Mouse (Mus musculus) limb, embryonic 11.5 days (tissue): ENCODE results near the gene Diras1. TPM values are rescaled to one million over a fixed set of nuclear protein-coding genes. Genes with fewer than 3 reads are reported as not detected.
A peak's percentile ranks its signal among the peaks of the same experiment; 100 is the strongest.

Experiments
- ATAC-seq: fragments of 200-750 bp; cut with Nextera tagmentation; 2 replicates; pipeline ENCODE4 v1.8.0; 2017; ENCODE audit warnings: low read depth; ENCODE audit not compliant: insufficient number of reproducible peaks, low FRiP score, low TSS enrichment
- DNase-seq: peaks from one replicate; pipeline ENCODE4 v3.0.0-alpha.2; 2015; ENCODE audit warnings: low spot score
- H3K27ac ChIP-seq: fragments of 300-500 bp; sonication (generic); replicated peaks from 2 replicates; pipeline ENCODE4 v1.5.1; 2014; ENCODE audit warnings: low read depth, mild to moderate bottlenecking, low read length
- H3K27me3 ChIP-seq: fragments of 300-500 bp; sonication (generic); 2 replicates; pipeline ENCODE4 v1.6.1; 2014; ENCODE audit warnings: mild to moderate bottlenecking, low read length, mixed read lengths; ENCODE audit not compliant: control insufficient read depth, insufficient read depth
- H3K36me3 ChIP-seq: fragments of 300-500 bp; sonication (generic); 2 replicates; pipeline ENCODE4 v1.6.1; 2014; ENCODE audit warnings: mild to moderate bottlenecking, low read length, moderate library complexity, mixed read lengths; ENCODE audit not compliant: control insufficient read depth, insufficient read depth
- H3K4me1 ChIP-seq: fragments of 300-500 bp; sonication (generic); 2 replicates; pipeline ENCODE4 v1.6.1; 2014; ENCODE audit warnings: low read length, mixed read lengths; ENCODE audit not compliant: control insufficient read depth, insufficient read depth
- H3K4me2 ChIP-seq: fragments of 300-500 bp; sonication (generic); 2 replicates; pipeline ENCODE4 v1.6.1; 2014; ENCODE audit warnings: low read depth, mild to moderate bottlenecking, moderate library complexity; ENCODE audit not compliant: severe bottlenecking
- H3K4me3 ChIP-seq: fragments of 300-500 bp; sonication (generic); 2 replicates; pipeline ENCODE4 v1.5.1; 2014; ENCODE audit warnings: low read depth, low read length
- H3K9ac ChIP-seq: fragments of 300-500 bp; sonication (generic); 2 replicates; pipeline ENCODE4 v1.6.1; 2014; ENCODE audit warnings: mild to moderate bottlenecking, low read length
- H3K9me3 ChIP-seq: fragments of 300-500 bp; sonication (generic); 2 replicates; pipeline ENCODE4 v1.6.1; 2016; ENCODE audit warnings: low read length; ENCODE audit not compliant: control insufficient read depth
- WGBS: fragments of 180-500 bp; shearing (Covaris S2); extraction: QIAGEN DNeasy Blood & Tissue Kit; methylation state at CpG from one replicate; pipeline ENCODE4 v1.1.7; 2014; 5-methylcytosine and 5-hydroxymethylcytosine counted together
- polyA plus RNA-seq: library from polyadenylated mRNA; unstranded; fragments of >200 nt; fragmentation: Nextera tagmentation; extraction: Ambion mirVana; gene quantifications from 2 replicates; pipeline ENCODE4 v1.2.1, GENCODE M21; 2014

Diras1 gene
- polyA plus RNA-seq, 1 experiment from 2014 or later, result 0.07 TPM

DNA sequence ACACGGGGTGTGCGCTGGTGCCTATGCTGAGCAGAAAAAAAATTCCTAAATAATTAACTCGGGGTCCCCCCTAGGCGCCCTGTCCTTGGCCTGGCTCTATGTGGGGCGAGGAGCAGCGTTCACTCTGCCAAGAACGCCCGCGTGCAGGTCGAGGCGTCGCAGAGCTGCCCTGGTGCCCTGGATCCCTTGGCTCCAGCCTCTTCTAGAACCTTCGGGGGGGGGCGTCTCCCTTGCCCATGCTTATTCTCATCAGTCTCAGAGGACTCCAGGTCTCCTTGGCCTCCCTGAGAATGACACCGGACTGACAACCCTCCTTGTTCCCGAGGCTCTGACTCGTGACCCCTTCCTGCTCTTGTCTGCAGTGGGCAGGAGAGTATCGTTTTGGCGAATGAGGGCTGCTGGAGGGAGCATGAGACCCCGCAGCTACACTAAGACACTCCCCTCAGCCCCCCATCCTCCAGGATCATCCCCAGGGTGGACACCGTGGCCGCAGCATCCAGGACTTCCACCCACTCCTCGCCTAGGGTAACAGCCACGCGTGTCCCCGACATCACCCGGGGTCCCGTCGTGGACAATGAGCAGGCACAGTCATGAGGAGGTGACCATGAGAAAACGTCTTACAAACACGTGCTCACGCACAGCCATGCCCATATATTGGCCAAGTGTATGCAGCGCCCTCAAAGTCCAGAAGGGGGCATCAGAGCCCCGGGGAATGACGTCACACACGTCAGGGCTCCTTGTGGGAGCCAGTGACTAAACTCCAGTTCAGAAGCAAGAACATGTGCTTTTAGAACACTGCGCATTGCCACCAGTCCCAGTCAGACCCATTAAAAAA is 25.9 kb downstream of the Diras1 start:
- H3K4me2 ChIP-seq, result no peak overlapping the region
- 0 out of 2 replicates have a peak, but pooled peaks cover 6% of the 10 kb centered on the region for H3K4me1 ChIP-seq
- 0 out of 2 replicates have a peak, but pooled peaks cover 7% of the 10 kb centered on the region for H3K27me3 ChIP-seq
- no peaks in the 10 kb centered on the region for H3K9me3 ChIP-seq
- peak; percentile 56; the same call in 1 of the 2 replicates for ATAC-seq
- DNase-seq, result peak; percentile 92
- H3K4me3 ChIP-seq, result no peak overlapping the region
- H3K27ac ChIP-seq, result no peak overlapping the region
- 34% methylated on average over 37 of the region's 37 CpGs for WGBS
- H3K36me3 ChIP-seq, result no peaks in the 10 kb centered on the region
- no peak overlapping the region for H3K9ac ChIP-seq

DNA sequence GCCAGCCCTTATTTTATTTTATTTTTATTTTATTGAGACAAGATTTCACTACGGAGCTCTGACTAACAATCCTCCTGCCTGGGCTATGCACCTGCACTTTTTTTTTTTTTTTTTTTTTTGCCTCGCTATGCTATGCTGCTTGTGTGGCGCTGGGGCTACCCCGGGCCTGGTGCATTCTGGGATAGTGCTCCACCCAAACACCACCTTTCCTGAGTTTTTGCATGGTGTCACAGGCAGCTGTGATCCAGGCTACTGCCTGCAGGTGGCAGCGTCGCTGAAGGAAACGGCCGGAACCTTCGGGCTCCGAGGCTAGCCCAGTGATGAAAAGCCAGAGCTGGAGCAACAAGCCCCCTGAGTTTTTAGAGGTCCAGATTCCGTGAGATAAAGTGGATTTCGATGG is 26.7 kb downstream of the Diras1 start:
- Histone ChIP-seq H3K27me3 (0 out of 2 replicates have a peak, but pooled peaks cover 7% of the 10 kb centered on the region), H3K27ac (no peak overlapping the region), H3K4me1 (0 out of 2 replicates have a peak, but pooled peaks cover 6% of the 10 kb centered on the region), H3K9me3 (no peaks in the 10 kb centered on the region), H3K4me3 (no peak overlapping the region), H3K9ac (no peak overlapping the region), H3K4me2 (no peak overlapping the region), H3K36me3 (no peaks in the 10 kb centered on the region)
- 15% methylated on average over 12 of the region's 12 CpGs for WGBS
- ATAC-seq (peak; percentile 16; the same call in 1 of the 2 replicates), DNase-seq (peak; percentile 74)

DNA sequence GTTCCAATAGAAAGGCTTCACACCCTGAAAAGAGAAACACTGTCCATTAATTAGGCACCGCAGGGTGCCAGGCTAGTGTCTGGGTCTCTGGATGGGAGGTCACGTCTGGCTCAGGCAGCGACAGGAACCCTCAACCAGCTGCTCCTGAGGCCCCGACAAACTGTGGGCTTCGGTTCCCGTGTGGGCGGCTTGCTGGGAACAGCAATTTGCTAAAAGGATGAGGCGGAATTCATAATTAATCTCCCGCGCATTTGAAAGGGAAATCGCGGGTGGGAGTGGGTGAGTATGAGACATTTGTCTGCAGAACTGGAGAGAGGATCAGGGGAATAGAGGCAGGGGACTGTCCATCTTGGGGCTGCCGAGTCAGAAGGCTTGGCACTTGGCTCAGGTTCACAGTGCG is 27.4 kb downstream of the Diras1 start:
- 0 out of 2 replicates have a peak, but pooled peaks cover 7% of the 10 kb centered on the region for H3K27me3 ChIP-seq
- 0 out of 2 replicates have a peak, but pooled peaks cover 6% of the 10 kb centered on the region for H3K4me1 ChIP-seq

DNA sequence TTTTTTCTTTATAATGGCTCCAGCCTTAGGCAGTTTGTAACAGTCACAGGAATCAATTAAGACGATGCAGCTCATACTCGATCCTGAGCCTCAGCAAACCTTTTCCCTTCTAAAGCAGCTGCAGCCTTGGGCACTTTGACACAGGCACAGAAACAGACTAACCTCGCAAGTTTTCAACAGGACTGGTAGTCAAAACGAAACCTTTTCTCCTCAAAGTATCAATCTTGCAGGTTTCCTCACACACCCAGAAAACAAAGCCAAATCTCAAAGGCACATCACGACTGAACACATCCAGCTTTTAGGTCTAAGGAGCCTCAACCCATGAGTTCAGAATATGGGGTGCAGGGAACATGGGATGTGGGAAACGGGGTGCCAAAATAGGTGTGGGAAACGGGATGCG is 28.1 kb downstream of the Diras1 start:
- H3K36me3 ChIP-seq, result no peaks in the 10 kb centered on the region
- ATAC-seq, result no peak
- H3K4me2 ChIP-seq, result no peak overlapping the region
- no peak overlapping the region for H3K27ac ChIP-seq
- 0 out of 2 replicates have a peak, but pooled peaks cover 6% of the 10 kb centered on the region for H3K4me1 ChIP-seq
- H3K9me3 ChIP-seq, result no peaks in the 10 kb centered on the region
- H3K4me3 ChIP-seq, result no peak overlapping the region
- 83% methylated on average over 8 of the region's 8 CpGs for WGBS
- no peak overlapping the region for H3K9ac ChIP-seq
- 0 out of 2 replicates have a peak, but pooled peaks cover 7% of the 10 kb centered on the region for H3K27me3 ChIP-seq
- DNase-seq, result no peak

More for the DNA sequence above, 27.4 kb downstream of the Diras1 start:
- Histone ChIP-seq H3K36me3 (no peaks in the 10 kb centered on the region), H3K4me3 (no peak overlapping the region), H3K9me3 (no peaks in the 10 kb centered on the region), H3K4me2 (no peak overlapping the region), H3K9ac (no peak overlapping the region), H3K27ac (no peak overlapping the region)
- no peak for ATAC-seq
- no peak for DNase-seq
- WGBS, result 48% methylated on average over 14 of the region's 14 CpGs

DNA sequence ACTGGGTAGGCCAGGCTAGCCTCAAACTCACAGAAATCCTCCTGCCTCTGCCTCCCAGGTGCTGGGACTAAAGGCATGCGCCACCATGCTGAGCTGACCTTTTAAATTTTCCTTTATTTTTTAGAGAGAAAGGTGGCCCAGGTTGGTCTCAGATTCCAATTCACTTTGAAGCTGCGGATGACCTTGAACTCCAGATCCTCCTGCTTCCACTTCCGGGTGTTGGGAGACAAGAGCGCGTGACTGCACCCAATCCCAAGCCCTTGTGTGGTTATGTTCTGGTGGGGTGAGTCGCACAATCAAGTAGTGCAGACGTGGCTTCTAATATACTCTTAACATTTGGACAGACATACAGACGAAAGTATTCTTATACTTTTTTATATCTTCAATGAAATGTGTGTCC is 29.0 kb downstream of the Diras1 start:
- Histone ChIP-seq H3K4me2 (no peak overlapping the region), H3K4me3 (no peak overlapping the region), H3K9me3 (no peaks in the 10 kb centered on the region), H3K36me3 (no peaks in the 10 kb centered on the region), H3K27ac (no peak overlapping the region), H3K9ac (no peak overlapping the region), H3K4me1 (0 out of 2 replicates have a peak, but pooled peaks cover 6% of the 10 kb centered on the region), H3K27me3 (0 out of 2 replicates have a peak, but pooled peaks cover 7% of the 10 kb centered on the region)
- DNase-seq (no peak), ATAC-seq (no peak)
- WGBS, result 90% methylated on average over 8 of the region's 8 CpGs

DNA sequence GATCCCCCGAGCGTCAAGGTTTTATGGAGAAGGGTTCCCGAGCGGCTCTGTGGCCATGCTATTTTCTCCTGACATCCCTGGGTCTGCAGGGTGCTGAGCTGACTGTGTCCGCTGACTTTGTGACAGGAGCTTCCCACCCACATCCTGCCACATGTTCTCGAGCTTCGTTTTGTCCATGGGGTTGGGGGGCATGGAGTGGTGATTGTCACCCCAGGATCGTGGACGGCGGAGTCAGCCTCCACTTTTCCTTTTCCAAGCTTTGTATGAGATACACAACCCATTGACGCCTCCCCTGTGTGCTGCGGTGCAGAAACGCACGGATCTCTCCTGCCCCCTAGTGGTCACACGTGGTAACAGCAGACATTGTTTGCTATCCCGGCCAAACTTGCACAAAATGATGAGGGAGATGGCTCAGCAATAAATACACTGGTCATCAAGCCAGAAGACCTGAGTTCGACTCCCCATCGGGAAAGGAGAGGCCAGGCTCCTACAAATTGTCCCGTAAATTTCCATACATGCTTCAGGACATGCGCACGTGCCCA is 30.3 kb downstream of the Diras1 start:
- H3K4me1 ChIP-seq, result 0 out of 2 replicates have a peak, but pooled peaks cover 6% of the 10 kb centered on the region
- H3K4me2 ChIP-seq, result no peak overlapping the region
- H3K4me3 ChIP-seq, result no peak overlapping the region
- ATAC-seq (0 out of 2 replicates have a peak, but pooled peaks have one; percentile 33), DNase-seq (peak; percentile 86)
- H3K36me3 ChIP-seq, result no peaks in the 10 kb centered on the region
- H3K9ac ChIP-seq, result no peak overlapping the region
- 12% methylated on average over 21 of the region's 21 CpGs for WGBS
- no peak overlapping the region for H3K27ac ChIP-seq
- H3K27me3 ChIP-seq, result 0 out of 2 replicates have a peak, but pooled peaks cover 7% of the 10 kb centered on the region
- H3K9me3 ChIP-seq, result no peaks in the 10 kb centered on the region

DNA sequence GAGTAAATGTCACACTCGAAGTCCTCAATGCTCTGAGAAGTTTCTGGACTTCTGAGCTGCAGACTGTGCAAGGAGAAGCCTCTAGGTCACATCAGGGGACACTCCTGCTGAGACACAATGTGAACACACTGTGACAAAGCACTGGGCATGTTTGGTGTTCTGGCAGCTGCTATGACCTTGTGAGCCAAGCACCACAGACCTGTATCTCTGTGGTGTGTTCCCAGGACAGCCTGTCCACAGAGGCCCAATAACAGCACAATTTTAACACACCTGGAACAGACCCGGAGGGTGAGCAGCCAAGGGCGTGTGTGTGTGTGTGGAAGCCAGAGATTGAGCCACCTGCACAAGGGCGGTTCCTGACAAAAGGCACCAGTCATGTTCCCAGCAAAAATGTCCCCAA is 30.8 kb downstream of the Diras1 start:
- no peaks in the 10 kb centered on the region for H3K9me3 ChIP-seq
- no peak overlapping the region for H3K4me2 ChIP-seq
- 0 out of 2 replicates have a peak, but pooled peaks cover 4% of the 10 kb centered on the region for H3K4me1 ChIP-seq
- ATAC-seq (no peak), DNase-seq (no peak)
- 67% methylated on average over 4 of the region's 4 CpGs for WGBS
- H3K9ac ChIP-seq, result no peak overlapping the region
- H3K36me3 ChIP-seq, result no peaks in the 10 kb centered on the region
- no peak overlapping the region for H3K27ac ChIP-seq
- 0 out of 2 replicates have a peak, but pooled peaks cover 7% of the 10 kb centered on the region for H3K27me3 ChIP-seq
- H3K4me3 ChIP-seq, result no peak overlapping the region

DNA sequence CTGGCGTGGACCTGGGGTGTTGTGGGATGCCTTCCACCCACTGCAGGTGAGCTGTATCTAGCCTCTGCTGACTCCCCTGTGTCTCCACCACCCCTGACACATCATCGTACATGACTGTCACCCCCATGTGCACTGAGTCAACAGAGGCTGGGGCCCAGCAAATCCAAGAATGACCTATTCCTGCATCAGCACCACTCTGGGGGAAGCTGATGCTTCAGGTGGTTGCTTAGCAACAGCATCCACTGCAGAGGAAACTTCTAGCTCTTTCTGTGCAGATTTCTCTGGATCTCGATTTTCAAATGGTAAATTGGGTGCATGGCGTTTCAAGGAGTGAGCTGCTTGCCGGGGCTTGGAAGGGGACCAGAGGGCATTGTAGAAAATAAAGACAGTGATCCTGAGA is 32.2 kb downstream of the Diras1 start:
- H3K4me3 ChIP-seq, result no peak overlapping the region
- no peak for DNase-seq
- H3K27ac ChIP-seq, result no peak overlapping the region
- no peaks in the 10 kb centered on the region for H3K36me3 ChIP-seq
- H3K4me2 ChIP-seq, result no peak overlapping the region
- 67% methylated on average over 5 of the region's 5 CpGs for whole genome bisulfite sequencing
- H3K27me3 ChIP-seq, result 0 out of 2 replicates have a peak, but pooled peaks cover 7% of the 10 kb centered on the region
- H3K4me1 ChIP-seq, result 0 out of 2 replicates have a peak, but pooled peaks cover 4% of the 10 kb centered on the region
- no peaks in the 10 kb centered on the region for H3K9me3 ChIP-seq
- H3K9ac ChIP-seq, result no peak overlapping the region; the same call in 1 of the 2 replicates
- ATAC-seq, result no peak
